Mouse (Mus musculus): ENCODE data around the gene Aicda.

- TF ChIP-seq CTCF (IDR thresholded peaks at IDR 0.05; ENCODE audit: extremely low read depth, insufficient read depth, insufficient read length, insufficient replicate concordance) (no peak), POLR2A (IDR thresholded peaks at IDR 0.05; ENCODE audit: low read depth, low read length) (no peak)
Observed at GRCm38 (mm10) chr6:122522595-122522994, 31.0 kb upstream of the Aicda start.

Data from spleen, adult 2 months (tissue).